Mouse (Mus musculus): Measurements from ENCODE around the gene Tlr4. TPM values are rescaled to one million over a fixed set of nuclear protein-coding genes. Genes with fewer than 3 reads are reported as not detected.

Tlr4 gene
- polyA plus RNA-seq (2017; shearing (Covaris generic)), result 0.40 TPM

GRCm38 (mm10) chr4:66827463-66828162 lies at the start of gene Tlr4:
Gene Tlr4 (plus strand): TSS chr4:66827584.

